Mouse (Mus musculus): ENCODE data around the gene Prss54.

DNA sequence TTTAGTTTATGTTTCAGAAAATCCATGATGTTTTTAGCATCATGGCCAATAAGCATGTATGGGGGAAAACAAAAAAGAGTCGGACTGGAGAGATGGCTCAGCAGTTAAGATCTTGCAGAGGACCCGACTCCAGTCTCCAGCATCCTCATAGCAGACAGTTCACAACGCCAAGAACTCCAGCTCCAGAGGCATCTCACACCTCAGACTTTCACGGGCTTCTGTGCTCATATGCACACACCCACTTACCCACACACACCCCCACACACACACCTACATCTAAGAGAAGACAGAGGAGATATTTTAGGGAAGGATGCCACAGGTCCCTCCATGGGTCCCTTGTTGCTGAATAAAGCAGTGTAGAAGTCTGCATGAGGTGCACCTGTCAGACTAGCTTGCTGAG is 14.4 kb upstream of the Prss54 start:
- TF ChIP-seq CTCF (IDR thresholded peaks at IDR 0.05; ENCODE audit: borderline replicate concordance, control insufficient read depth, extremely low read depth, insufficient read depth, low read length, poor library complexity) (no peak), POLR2A (IDR thresholded peaks at IDR 0.05; ENCODE audit: control insufficient read depth, extremely low read depth, insufficient read depth, low read length, poor library complexity) (no peak)
